Mouse (Mus musculus): ENCODE data around the gene Utrn. TPM values are rescaled to one million over a fixed set of nuclear protein-coding genes. Genes with fewer than 3 reads are reported as not detected.

The Utrn gene
- polyA plus RNA-seq, 1 experiment: 159 TPM

- Histone ChIP-seq H3K9ac (ENCODE audit: low read depth, poor library complexity, severe bottlenecking) (no peak overlapping the region), H3K4me1 (ENCODE audit: control insufficient read depth, insufficient read depth, low read length) (peaks cover 4% of the 10 kb centered on the region), H3K27me3 (ENCODE audit: control insufficient read depth, insufficient read depth, low read length, poor library complexity, severe bottlenecking) (no peaks in the 10 kb centered on the region), H3K4me3 (ENCODE audit: low read depth, low read length) (no peak overlapping the region), H3K27ac (ENCODE audit: insufficient read depth, low read length) (peak overlapping the region; percentile 59), H3K9me3 (replicated peaks; ENCODE audit: control insufficient read depth, insufficient read depth, low read length, poor library complexity, severe bottlenecking) (no peaks in the 10 kb centered on the region), H3K36me3 (ENCODE audit: control insufficient read depth, insufficient read depth, low read length, poor library complexity, severe bottlenecking) (peaks cover 12% of the 10 kb centered on the region)
- no peak for TF ChIP-seq POLR2A (IDR thresholded peaks at IDR 0.05; ENCODE audit: insufficient read depth, low read length)
- TF ChIP-seq CTCF (IDR thresholded peaks at IDR 0.05; ENCODE audit: low read depth, low read length): no peak
- TF ChIP-seq EP300 (IDR thresholded peaks at IDR 0.05; ENCODE audit: insufficient read depth, low read depth, low read length): no peak
Observed at GRCm38 (mm10) chr10:12488518-12488917, 380.6 kb downstream of the Utrn start.

GRCm38 (mm10) chr10:12488117-12488516, 381.0 kb downstream of the Utrn start:
- Histone ChIP-seq H3K36me3 (ENCODE audit: control insufficient read depth, insufficient read depth, low read length, poor library complexity, severe bottlenecking) (peaks cover 12% of the 10 kb centered on the region), H3K9me3 (replicated peaks; ENCODE audit: control insufficient read depth, insufficient read depth, low read length, poor library complexity, severe bottlenecking) (no peaks in the 10 kb centered on the region), H3K4me1 (ENCODE audit: control insufficient read depth, insufficient read depth, low read length) (peaks cover 4% of the 10 kb centered on the region), H3K27ac (ENCODE audit: insufficient read depth, low read length) (no peak overlapping the region), H3K4me3 (ENCODE audit: low read depth, low read length) (no peak overlapping the region), H3K9ac (ENCODE audit: low read depth, poor library complexity, severe bottlenecking) (no peak overlapping the region), H3K27me3 (ENCODE audit: control insufficient read depth, insufficient read depth, low read length, poor library complexity, severe bottlenecking) (no peaks in the 10 kb centered on the region)
- no peak for TF ChIP-seq POLR2A (IDR thresholded peaks at IDR 0.05; ENCODE audit: insufficient read depth, low read length)
- no peak for TF ChIP-seq CTCF (IDR thresholded peaks at IDR 0.05; ENCODE audit: low read depth, low read length)
- TF ChIP-seq EP300 (IDR thresholded peaks at IDR 0.05; ENCODE audit: insufficient read depth, low read depth, low read length): no peak

GRCm38 (mm10) chr10:12483494-12483893, 385.7 kb downstream of the Utrn start:
- Histone ChIP-seq H3K27me3 (ENCODE audit: control insufficient read depth, insufficient read depth, low read length, poor library complexity, severe bottlenecking) (no peaks in the 10 kb centered on the region), H3K27ac (ENCODE audit: insufficient read depth, low read length) (no peak overlapping the region), H3K4me1 (ENCODE audit: control insufficient read depth, insufficient read depth, low read length) (no peaks in the 10 kb centered on the region), H3K9ac (ENCODE audit: low read depth, poor library complexity, severe bottlenecking) (no peak overlapping the region), H3K36me3 (ENCODE audit: control insufficient read depth, insufficient read depth, low read length, poor library complexity, severe bottlenecking) (peaks cover 23% of the 10 kb centered on the region), H3K4me3 (ENCODE audit: low read depth, low read length) (no peak overlapping the region), H3K9me3 (replicated peaks; ENCODE audit: control insufficient read depth, insufficient read depth, low read length, poor library complexity, severe bottlenecking) (no peaks in the 10 kb centered on the region)
- TF ChIP-seq POLR2A (IDR thresholded peaks at IDR 0.05; ENCODE audit: insufficient read depth, low read length) (no peak), CTCF (IDR thresholded peaks at IDR 0.05; ENCODE audit: low read depth, low read length) (no peak), EP300 (IDR thresholded peaks at IDR 0.05; ENCODE audit: insufficient read depth, low read depth, low read length) (no peak)

- no peak overlapping the region for H3K9ac ChIP-seq (ENCODE audit: low read depth, poor library complexity, severe bottlenecking)
- no peak overlapping the region for H3K27ac ChIP-seq (ENCODE audit: insufficient read depth, low read length)
- no peaks in the 10 kb centered on the region for H3K4me1 ChIP-seq (ENCODE audit: control insufficient read depth, insufficient read depth, low read length)
- TF ChIP-seq POLR2A (IDR thresholded peaks at IDR 0.05; ENCODE audit: insufficient read depth, low read length) (no peak), CTCF (IDR thresholded peaks at IDR 0.05; ENCODE audit: low read depth, low read length) (no peak), EP300 (IDR thresholded peaks at IDR 0.05; ENCODE audit: insufficient read depth, low read depth, low read length) (no peak)
- no peak overlapping the region for H3K4me3 ChIP-seq (ENCODE audit: low read depth, low read length)
- H3K36me3 ChIP-seq (ENCODE audit: control insufficient read depth, insufficient read depth, low read length, poor library complexity, severe bottlenecking): peaks cover 23% of the 10 kb centered on the region
- H3K9me3 ChIP-seq (replicated peaks; ENCODE audit: control insufficient read depth, insufficient read depth, low read length, poor library complexity, severe bottlenecking): no peaks in the 10 kb centered on the region
- no peaks in the 10 kb centered on the region for H3K27me3 ChIP-seq (ENCODE audit: control insufficient read depth, insufficient read depth, low read length, poor library complexity, severe bottlenecking)
Observed at GRCm38 (mm10) chr10:12482975-12483374, 386.2 kb downstream of the Utrn start.

GRCm38 (mm10) chr10:12474850-12475621, 394.1 kb downstream of the Utrn start:
- Histone ChIP-seq H3K27me3 (ENCODE audit: control insufficient read depth, insufficient read depth, low read length, poor library complexity, severe bottlenecking) (no peaks in the 10 kb centered on the region), H3K4me1 (ENCODE audit: control insufficient read depth, insufficient read depth, low read length) (no peaks in the 10 kb centered on the region), H3K4me3 (ENCODE audit: low read depth, low read length) (no peak overlapping the region), H3K36me3 (ENCODE audit: control insufficient read depth, insufficient read depth, low read length, poor library complexity, severe bottlenecking) (peaks cover 12% of the 10 kb centered on the region), H3K27ac (ENCODE audit: insufficient read depth, low read length) (no peak overlapping the region), H3K9ac (ENCODE audit: low read depth, poor library complexity, severe bottlenecking) (no peak overlapping the region), H3K9me3 (replicated peaks; ENCODE audit: control insufficient read depth, insufficient read depth, low read length, poor library complexity, severe bottlenecking) (no peaks in the 10 kb centered on the region)
- no peak for TF ChIP-seq POLR2A (IDR thresholded peaks at IDR 0.05; ENCODE audit: insufficient read depth, low read length)
- TF ChIP-seq CTCF (IDR thresholded peaks at IDR 0.05; ENCODE audit: low read depth, low read length): no peak
- no peak for TF ChIP-seq EP300 (IDR thresholded peaks at IDR 0.05; ENCODE audit: insufficient read depth, low read depth, low read length)

GRCm38 (mm10) chr10:12469391-12470057, 399.6 kb downstream of the Utrn start:
- Histone ChIP-seq H3K27me3 (ENCODE audit: control insufficient read depth, insufficient read depth, low read length, poor library complexity, severe bottlenecking) (no peaks in the 10 kb centered on the region), H3K27ac (ENCODE audit: insufficient read depth, low read length) (no peak overlapping the region), H3K36me3 (ENCODE audit: control insufficient read depth, insufficient read depth, low read length, poor library complexity, severe bottlenecking) (peaks cover 11% of the 10 kb centered on the region), H3K9me3 (replicated peaks; ENCODE audit: control insufficient read depth, insufficient read depth, low read length, poor library complexity, severe bottlenecking) (no peaks in the 10 kb centered on the region), H3K4me1 (ENCODE audit: control insufficient read depth, insufficient read depth, low read length) (no peaks in the 10 kb centered on the region), H3K4me3 (ENCODE audit: low read depth, low read length) (no peak overlapping the region), H3K9ac (ENCODE audit: low read depth, poor library complexity, severe bottlenecking) (no peak overlapping the region)
- TF ChIP-seq CTCF (IDR thresholded peaks at IDR 0.05; ENCODE audit: low read depth, low read length) (no peak), POLR2A (IDR thresholded peaks at IDR 0.05; ENCODE audit: insufficient read depth, low read length) (no peak), EP300 (IDR thresholded peaks at IDR 0.05; ENCODE audit: insufficient read depth, low read depth, low read length) (no peak)

All from ES-Bruce4 (cell line).